Mouse (Mus musculus): ENCODE data around the gene Sept1. TPM values are rescaled to one million over a fixed set of nuclear protein-coding genes. Genes with fewer than 3 reads are reported as not detected.
A peak's percentile ranks its signal among the peaks of the same experiment; 100 is the strongest.

Gene Sept1
- polyA plus RNA-seq, 1 experiment from 2014 or later, result 22.2 TPM

GRCm38 (mm10) chr7:127223515-127224478 lies 9.1 kb downstream of the Sept1 start:
- Histone ChIP-seq H3K27me3 (ENCODE audit: control insufficient read depth, insufficient read depth, low read length) (no peaks in the 10 kb centered on the region), H3K9ac (ENCODE audit: low read length) (no peak overlapping the region), H3K9me3 (ENCODE audit: control insufficient read depth, low read length) (no peaks in the 10 kb centered on the region), H3K36me3 (ENCODE audit: control insufficient read depth, insufficient read depth, low read length) (no peaks in the 10 kb centered on the region), H3K27ac (replicated peaks in 1 of 2; ENCODE audit: control insufficient read depth in 1 of 2, insufficient read depth in 1 of 2, low read depth in 2 of 2, low read length in 2 of 2) (no peak overlapping the region), H3K4me1 (ENCODE audit: control insufficient read depth in 2 of 2, insufficient read depth in 2 of 2, low read length in 2 of 2) (no peaks in the 10 kb centered on the region; a peak in 2 of 4 replicates), H3K4me3 (ENCODE audit: control insufficient read depth in 1 of 2, insufficient read depth in 1 of 2, low read depth in 1 of 2, low read length in 2 of 2) (no peak overlapping the region), H3K4me2 (ENCODE audit: low read length) (no peak overlapping the region)
- WGBS, result 80% methylated on average over 6 of the region's 6 CpGs
- no peak for ATAC-seq (ENCODE audit: insufficient number of reproducible peaks, insufficient read depth, low FRiP score, low read depth)

GRCm38 (mm10) chr7:127223106-127223505 lies 9.8 kb downstream of the Sept1 start:
- WGBS, result 93% methylated on average over 3 of the region's 3 CpGs
- Histone ChIP-seq H3K9me3 (ENCODE audit: control insufficient read depth, low read length) (no peaks in the 10 kb centered on the region), H3K4me3 (ENCODE audit: control insufficient read depth in 1 of 2, insufficient read depth in 1 of 2, low read depth in 1 of 2, low read length in 2 of 2) (no peak overlapping the region), H3K27me3 (ENCODE audit: control insufficient read depth, insufficient read depth, low read length) (no peaks in the 10 kb centered on the region), H3K9ac (ENCODE audit: low read length) (no peak overlapping the region), H3K27ac (replicated peaks in 1 of 2; ENCODE audit: control insufficient read depth in 1 of 2, insufficient read depth in 1 of 2, low read depth in 2 of 2, low read length in 2 of 2) (no peak overlapping the region), H3K36me3 (ENCODE audit: control insufficient read depth, insufficient read depth, low read length) (no peaks in the 10 kb centered on the region), H3K4me2 (ENCODE audit: low read length) (no peak overlapping the region), H3K4me1 (ENCODE audit: control insufficient read depth in 2 of 2, insufficient read depth in 2 of 2, low read length in 2 of 2) (peaks cover 0 to 3% of the 10 kb centered on the region in 2 experiments)
- no peak for ATAC-seq (ENCODE audit: insufficient number of reproducible peaks, insufficient read depth, low FRiP score, low read depth)

- no peaks in the 10 kb centered on the region for H3K36me3 ChIP-seq (ENCODE audit: control insufficient read depth, insufficient read depth, low read length)
- ATAC-seq (ENCODE audit: insufficient number of reproducible peaks, insufficient read depth, low FRiP score, low read depth), result no peak
These were observed 12.5 kb downstream of the Sept1 start for GRCm38 (mm10) chr7:127220440-127220839.

GRCm38 (mm10) chr7:127218670-127219069 lies 14.3 kb downstream of the Sept1 start:
- Histone ChIP-seq H3K27me3 (ENCODE audit: control insufficient read depth, insufficient read depth, low read length) (no peaks in the 10 kb centered on the region), H3K9ac (ENCODE audit: low read length) (no peak overlapping the region), H3K36me3 (ENCODE audit: control insufficient read depth, insufficient read depth, low read length) (no peaks in the 10 kb centered on the region), H3K27ac (replicated peaks in 1 of 2; ENCODE audit: control insufficient read depth in 1 of 2, insufficient read depth in 1 of 2, low read depth in 2 of 2, low read length in 2 of 2) (no peak overlapping the region), H3K4me2 (ENCODE audit: low read length) (no peak overlapping the region), H3K4me1 (ENCODE audit: control insufficient read depth in 2 of 2, insufficient read depth in 2 of 2, low read length in 2 of 2) (peaks cover 26 to 27% of the 10 kb centered on the region in 2 experiments), H3K9me3 (ENCODE audit: control insufficient read depth, low read length) (no peaks in the 10 kb centered on the region), H3K4me3 (ENCODE audit: control insufficient read depth in 1 of 2, insufficient read depth in 1 of 2, low read depth in 1 of 2, low read length in 2 of 2) (no peak overlapping the region)
- 96% methylated on average over 4 of the region's 4 CpGs for WGBS
- ATAC-seq (ENCODE audit: insufficient number of reproducible peaks, insufficient read depth, low FRiP score, low read depth), result no peak

More at GRCm38 (mm10) chr7:127220440-127220839, 12.5 kb downstream of the Sept1 start:
- Histone ChIP-seq H3K4me2 (ENCODE audit: low read length) (no peak overlapping the region), H3K9ac (ENCODE audit: low read length) (no peak overlapping the region), H3K9me3 (ENCODE audit: control insufficient read depth, low read length) (no peaks in the 10 kb centered on the region), H3K27me3 (ENCODE audit: control insufficient read depth, insufficient read depth, low read length) (no peaks in the 10 kb centered on the region), H3K4me3 (ENCODE audit: control insufficient read depth in 1 of 2, insufficient read depth in 1 of 2, low read depth in 1 of 2, low read length in 2 of 2) (no peak overlapping the region), H3K4me1 (ENCODE audit: control insufficient read depth in 2 of 2, insufficient read depth in 2 of 2, low read length in 2 of 2) (peaks cover 14 to 18% of the 10 kb centered on the region in 2 experiments), H3K27ac (replicated peaks in 1 of 2; ENCODE audit: control insufficient read depth in 1 of 2, insufficient read depth in 1 of 2, low read depth in 2 of 2, low read length in 2 of 2) (no peak overlapping the region)
- 68% methylated on average over 6 of the region's 6 CpGs for WGBS

- Histone ChIP-seq H3K4me1 (ENCODE audit: control insufficient read depth in 2 of 2, insufficient read depth in 2 of 2, low read length in 2 of 2) (peaks cover 26 to 28% of the 10 kb centered on the region in 2 experiments), H3K4me2 (ENCODE audit: low read length) (peak overlapping the region; percentile 42), H3K36me3 (ENCODE audit: control insufficient read depth, insufficient read depth, low read length) (no peaks in the 10 kb centered on the region), H3K27me3 (ENCODE audit: control insufficient read depth, insufficient read depth, low read length) (no peaks in the 10 kb centered on the region), H3K9ac (ENCODE audit: low read length) (peak overlapping the region; percentile 34; the same call in 1 of the 2 replicates), H3K4me3 (ENCODE audit: control insufficient read depth in 1 of 2, insufficient read depth in 1 of 2, low read depth in 1 of 2, low read length in 2 of 2) (no peak overlapping the region), H3K27ac (replicated peaks in 1 of 2; ENCODE audit: control insufficient read depth in 1 of 2, insufficient read depth in 1 of 2, low read depth in 2 of 2, low read length in 2 of 2) (peak overlapping the region; percentile 79 to 81), H3K9me3 (ENCODE audit: control insufficient read depth, low read length) (no peaks in the 10 kb centered on the region)
- 54% methylated on average over 10 of the region's 10 CpGs for WGBS
- ATAC-seq (ENCODE audit: insufficient number of reproducible peaks, insufficient read depth, low FRiP score, low read depth), result no peak
These were observed 14.9 kb downstream of the Sept1 start for GRCm38 (mm10) chr7:127217901-127218642.

- H3K4me2 ChIP-seq (ENCODE audit: low read length), result peak overlapping the region; percentile 42
- 34% methylated on average over 6 of the region's 6 CpGs for WGBS
- no peaks in the 10 kb centered on the region for H3K36me3 ChIP-seq (ENCODE audit: control insufficient read depth, insufficient read depth, low read length)
- no peak; the same call in 1 of the 2 replicates for ATAC-seq (ENCODE audit: insufficient number of reproducible peaks, insufficient read depth, low FRiP score, low read depth)
- H3K9ac ChIP-seq (ENCODE audit: low read length), result peak overlapping the region; percentile 34; the same call in 1 of the 2 replicates
- no peak overlapping the region for H3K4me3 ChIP-seq (ENCODE audit: control insufficient read depth in 1 of 2, insufficient read depth in 1 of 2, low read depth in 1 of 2, low read length in 2 of 2)
- H3K9me3 ChIP-seq (ENCODE audit: control insufficient read depth, low read length), result no peaks in the 10 kb centered on the region
- no peaks in the 10 kb centered on the region for H3K27me3 ChIP-seq (ENCODE audit: control insufficient read depth, insufficient read depth, low read length)
- peak overlapping the region; percentile 79 to 81 for H3K27ac ChIP-seq (replicated peaks in 1 of 2; ENCODE audit: control insufficient read depth in 1 of 2, insufficient read depth in 1 of 2, low read depth in 2 of 2, low read length in 2 of 2)
- peaks cover 26 to 28% of the 10 kb centered on the region in 2 experiments for H3K4me1 ChIP-seq (ENCODE audit: control insufficient read depth in 2 of 2, insufficient read depth in 2 of 2, low read length in 2 of 2)
These were observed 15.5 kb downstream of the Sept1 start for GRCm38 (mm10) chr7:127217475-127217874.

GRCm38 (mm10) chr7:127216307-127216706 lies 16.6 kb downstream of the Sept1 start:
- H3K36me3 ChIP-seq (ENCODE audit: control insufficient read depth, insufficient read depth, low read length), result no peaks in the 10 kb centered on the region
- ATAC-seq (ENCODE audit: insufficient number of reproducible peaks, insufficient read depth, low FRiP score, low read depth), result no peak
- 81% methylated on average over 5 of the region's 5 CpGs for WGBS
- H3K27ac ChIP-seq (replicated peaks in 1 of 2; ENCODE audit: control insufficient read depth in 1 of 2, insufficient read depth in 1 of 2, low read depth in 2 of 2, low read length in 2 of 2), result no peak overlapping the region
- H3K9me3 ChIP-seq (ENCODE audit: control insufficient read depth, low read length), result no peaks in the 10 kb centered on the region
- no peak overlapping the region for H3K9ac ChIP-seq (ENCODE audit: low read length)
- H3K4me2 ChIP-seq (ENCODE audit: low read length), result no peak overlapping the region
- H3K27me3 ChIP-seq (ENCODE audit: control insufficient read depth, insufficient read depth, low read length), result no peaks in the 10 kb centered on the region
- peaks cover 26 to 31% of the 10 kb centered on the region in 2 experiments for H3K4me1 ChIP-seq (ENCODE audit: control insufficient read depth in 2 of 2, insufficient read depth in 2 of 2, low read length in 2 of 2)
- no peak overlapping the region for H3K4me3 ChIP-seq (ENCODE audit: control insufficient read depth in 1 of 2, insufficient read depth in 1 of 2, low read depth in 1 of 2, low read length in 2 of 2)

Data from heart, embryonic 14.5 days (tissue).